Mouse (Mus musculus) CH12.LX (cell line): ENCODE results near the gene Foxm1.
A peak's percentile ranks its signal among the peaks of the same experiment; 100 is the strongest.

Experiments used
- BHLHE40 ChIP-seq: IDR thresholded peaks from 2 replicates; pipeline ENCODE4 v1.6.1; 2011; ENCODE audit warnings: mild to moderate bottlenecking, low read depth, low read length, improper control_type of control experiment
- CTCF ChIP-seq, 2 experiments: IDR thresholded peaks in 1 of 2; conservative IDR thresholded peaks in 1 of 2; 2 replicates each; pipeline ENCODE4 v1.5.1; 2011 to 2012; ENCODE audit warnings: low read depth in 2 of 2, low read length in 2 of 2, improper control_type of control experiment in 1 of 2, inconsistent platforms in 1 of 2, mild to moderate bottlenecking in 1 of 2, moderate library complexity in 1 of 2
- ELF1 ChIP-seq: IDR thresholded peaks from 2 replicates; pipeline ENCODE4 v1.6.1; 2014; ENCODE audit warnings: low read depth, mild to moderate bottlenecking, inconsistent platforms, low read length, improper control_type of control experiment
- EP300 ChIP-seq: IDR thresholded peaks from 2 replicates; pipeline ENCODE4 v1.6.1; 2011; ENCODE audit warnings: low read length, improper control_type of control experiment
- MAX ChIP-seq: IDR thresholded peaks from 2 replicates; pipeline ENCODE4 v1.6.1; 2011; ENCODE audit warnings: low read length, improper control_type of control experiment
- MEF2A ChIP-seq: IDR thresholded peaks from 2 replicates; pipeline ENCODE4 v1.6.1; 2014; ENCODE audit warnings: low read depth, mild to moderate bottlenecking, inconsistent platforms, low read length, improper control_type of control experiment, borderline replicate concordance
- POLR2AphosphoS2 ChIP-seq: IDR thresholded peaks from 2 replicates; pipeline ENCODE4 v1.6.1; 2011; ENCODE audit warnings: low read depth, low read length, improper control_type of control experiment
- ZKSCAN1 ChIP-seq: IDR thresholded peaks from 2 replicates; pipeline ENCODE4 v1.6.1; 2012; ENCODE audit warnings: low read depth, inconsistent platforms, low read length, improper control_type of control experiment, borderline replicate concordance

- peak; percentile 78 to 85 for TF ChIP-seq CTCF (conservative IDR thresholded peaks at IDR 0.05 in 1 of 2, IDR thresholded peaks at IDR 0.05 in 1 of 2; ENCODE audit: low read depth in 2 of 2, low read length in 2 of 2)
- no peak for TF ChIP-seq BHLHE40
- no peak for TF ChIP-seq MAX
- TF ChIP-seq EP300: no peak
- TF ChIP-seq POLR2AphosphoS2: no peak
- TF ChIP-seq MEF2A: no peak
- TF ChIP-seq ZKSCAN1: no peak
- no peak for TF ChIP-seq ELF1
Measured at GRCm38 (mm10) chr6:128334397-128335124, 28.2 kb upstream of the Foxm1 start.
